Mouse (Mus musculus) liver, embryonic 16.5 days (tissue): Measurements from ENCODE around the gene Crot. TPM values are rescaled to one million over a fixed set of nuclear protein-coding genes. Genes with fewer than 3 reads are reported as not detected.
"Not testable (repeated sequence)": the region's sequence is repeated elsewhere in the genome, so short reads cannot be mapped to it uniquely, and the experiment has no call there.

Experiments
- ATAC-seq: fragments of 200-750 bp; cut with Nextera tagmentation; 2 replicates; pipeline ENCODE4 v1.8.0; 2017; ENCODE audit warnings: low read depth, mild to moderate bottlenecking, moderate number of reproducible peaks, moderate library complexity
- H3K27ac ChIP-seq: fragments of 300-500 bp; sonication (generic); 2 replicates; pipeline ENCODE4 v1.5.1; 2014; ENCODE audit warnings: mild to moderate bottlenecking, low read length
- H3K27me3 ChIP-seq: fragments of 300-500 bp; sonication (generic); 2 replicates; pipeline ENCODE4 v1.6.1; 2014; ENCODE audit warnings: low read depth, low read length, mixed read lengths; ENCODE audit not compliant: control insufficient read depth, insufficient read depth
- H3K36me3 ChIP-seq: fragments of 300-500 bp; sonication (generic); 2 replicates; pipeline ENCODE4 v1.6.1; 2014; ENCODE audit warnings: mild to moderate bottlenecking; ENCODE audit not compliant: control insufficient read depth, insufficient read depth
- H3K4me1 ChIP-seq: fragments of 300-500 bp; sonication (generic); 2 replicates; pipeline ENCODE4 v1.6.1; 2014; ENCODE audit warnings: low read depth, low read length, mixed read lengths; ENCODE audit not compliant: control insufficient read depth
- H3K4me2 ChIP-seq: fragments of 300-500 bp; sonication (generic); 2 replicates; pipeline ENCODE4 v1.6.1; 2014; ENCODE audit warnings: low read depth, low read length, mixed read lengths
- H3K4me3 ChIP-seq: fragments of 300-500 bp; sonication (generic); 2 replicates; pipeline ENCODE4 v1.5.1; 2014; ENCODE audit warnings: low read depth, mild to moderate bottlenecking, low read length
- H3K9ac ChIP-seq: fragments of 300-500 bp; sonication (generic); 2 replicates; pipeline ENCODE4 v1.6.1; 2014; ENCODE audit warnings: low read depth, low read length
- H3K9me3 ChIP-seq: fragments of 300-500 bp; sonication (generic); replicated peaks from 2 replicates; pipeline ENCODE4 v1.6.1; 2016; ENCODE audit warnings: low read length; ENCODE audit not compliant: control insufficient read depth
- WGBS: fragments of 180-500 bp; shearing (Covaris S2); extraction: QIAGEN DNeasy Blood & Tissue Kit; methylation state at CpG from one replicate; pipeline ENCODE4 v1.1.7; 2014; ENCODE audit not compliant: insufficient replicate concordance; 5-methylcytosine and 5-hydroxymethylcytosine counted together
- polyA plus RNA-seq: library from polyadenylated mRNA; unstranded; fragments of >200 nt; fragmentation: Nextera tagmentation; extraction: Ambion mirVana; gene quantifications from 2 replicates; pipeline ENCODE4 v1.2.1, GENCODE M21; 2015

Crot gene
- polyA plus RNA-seq, 1 experiment from 2014 or later, result 68.9 TPM

- Histone ChIP-seq H3K4me2 (no peak overlapping the region), H3K36me3 (peaks cover 42% of the 10 kb centered on the region), H3K9ac (no peak overlapping the region), H3K4me3 (no peak overlapping the region), H3K27me3 (no peaks in the 10 kb centered on the region), H3K9me3 (no peaks in the 10 kb centered on the region), H3K4me1 (no peaks in the 10 kb centered on the region), H3K27ac (no peak overlapping the region)
- ATAC-seq, result no peak
- 53% methylated on average over 3 of the region's 3 CpGs for WGBS
Observed at GRCm38 (mm10) chr5:8943836-8944235, 53.3 kb downstream of the Crot start.

- H3K4me2 ChIP-seq, H3K9me3 ChIP-seq, H3K4me3 ChIP-seq, H3K27ac ChIP-seq, H3K4me1 ChIP-seq, ATAC-seq, H3K27me3 ChIP-seq, H3K9ac ChIP-seq: not testable (repeated sequence)
- WGBS, result no CpG with 5 or more reads among the region's 1 CpGs
- peaks cover 54% of the 10 kb centered on the region for H3K36me3 ChIP-seq
Observed at GRCm38 (mm10) chr5:8941266-8941665, 55.9 kb downstream of the Crot start.

- H3K4me1 ChIP-seq, result no peaks in the 10 kb centered on the region
- no peak overlapping the region for H3K9ac ChIP-seq
- H3K4me2 ChIP-seq, result no peak overlapping the region
- H3K27me3 ChIP-seq, result no peaks in the 10 kb centered on the region
- 81% methylated on average over 7 of the region's 7 CpGs for WGBS
- H3K27ac ChIP-seq, result no peak overlapping the region
- H3K9me3 ChIP-seq, result no peaks in the 10 kb centered on the region
- no peak for ATAC-seq
- H3K4me3 ChIP-seq, result no peak overlapping the region
- peaks cover 66% of the 10 kb centered on the region for H3K36me3 ChIP-seq
Observed at GRCm38 (mm10) chr5:8937965-8938364, 59.2 kb downstream of the Crot start.

GRCm38 (mm10) chr5:8928440-8928839 lies 68.7 kb downstream of the Crot start:
- 77% methylated on average over 9 of the region's 9 CpGs for WGBS
- Histone ChIP-seq H3K27me3 (no peaks in the 10 kb centered on the region), H3K9me3 (no peaks in the 10 kb centered on the region), H3K36me3 (peaks cover 36% of the 10 kb centered on the region), H3K4me1 (no peaks in the 10 kb centered on the region), H3K4me2 (no peak overlapping the region), H3K27ac (no peak overlapping the region), H3K4me3 (no peak overlapping the region), H3K9ac (no peak overlapping the region)
- ATAC-seq, result peak; percentile 64

- ATAC-seq, result no peak
- 25% methylated on average over 6 of the region's 6 CpGs for WGBS
- Histone ChIP-seq H3K27ac (no peak overlapping the region), H3K4me2 (no peak overlapping the region), H3K9ac (no peak overlapping the region), H3K27me3 (no peaks in the 10 kb centered on the region), H3K4me3 (no peak overlapping the region), H3K36me3 (peaks cover 27% of the 10 kb centered on the region), H3K9me3 (no peaks in the 10 kb centered on the region), H3K4me1 (no peaks in the 10 kb centered on the region)
Observed at GRCm38 (mm10) chr5:8917069-8917468, 80.1 kb downstream of the Crot start.

- Histone ChIP-seq H3K4me3 (no peak overlapping the region), H3K27me3 (no peaks in the 10 kb centered on the region), H3K36me3 (peaks cover 29% of the 10 kb centered on the region), H3K27ac (no peak overlapping the region), H3K4me1 (no peaks in the 10 kb centered on the region), H3K9me3 (no peaks in the 10 kb centered on the region), H3K4me2 (no peak overlapping the region), H3K9ac (no peak overlapping the region)
- ATAC-seq, result no peak
- WGBS, result 34% methylated on average over 2 of the region's 2 CpGs
Observed at GRCm38 (mm10) chr5:8916400-8916799, 80.7 kb downstream of the Crot start.

Other genes starting within 250 kb of the Crot start
- 0.53 and 0.68 TPM in 2 replicates for gene Abcb1b, start 199.2 kb downstream of the Crot start, polyA plus RNA-seq
- gene Abcb4, start 103.6 kb downstream of the Crot start, polyA plus RNA-seq, result 29.8 and 30.6 TPM in 2 replicates
- 5.0 and 6.9 TPM in 2 replicates for gene Tmem243, start 103.3 kb upstream of the Crot start, polyA plus RNA-seq
- 10.2 and 11.1 TPM in 2 replicates for gene Dmtf1, start 164.5 kb upstream of the Crot start, polyA plus RNA-seq